Mouse (Mus musculus): ENCODE results near the gene Sash3. TPM values are rescaled to one million over a fixed set of nuclear protein-coding genes. Genes with fewer than 3 reads are reported as not detected.
A peak's percentile ranks its signal among the peaks of the same experiment; 100 is the strongest.

Gene Sash3
- polyA plus RNA-seq, 1 experiment from 2014 or later: 2.6 TPM

GRCm38 (mm10) chrX:48155489-48155888 lies 9.3 kb downstream of the Sash3 start:
- DNase-seq (no peak), ATAC-seq (ENCODE audit: insufficient read depth) (no peak)
- Histone ChIP-seq H3K36me3 (ENCODE audit: insufficient read depth) (no peaks in the 10 kb centered on the region), H3K9ac (no peak overlapping the region), H3K27me3 (ENCODE audit: insufficient read depth, low read length) (no peaks in the 10 kb centered on the region), H3K4me2 (no peak overlapping the region), H3K9me3 (ENCODE audit: low read depth, low read length) (no peaks in the 10 kb centered on the region), H3K27ac (ENCODE audit: low read depth) (no peak overlapping the region), H3K4me3 (ENCODE audit: low read depth, low read length) (no peak overlapping the region), H3K4me1 (ENCODE audit: insufficient read depth) (no peaks in the 10 kb centered on the region)
- no peak for TF ChIP-seq CTCF (IDR thresholded peaks at IDR 0.05; ENCODE audit: low read depth)
- 88% methylated on average over 6 of the region's 6 CpGs for WGBS

GRCm38 (mm10) chrX:48157396-48157795 lies 11.2 kb downstream of the Sash3 start:
- no peaks in the 10 kb centered on the region for H3K9me3 ChIP-seq (ENCODE audit: low read depth, low read length)
- H3K4me1 ChIP-seq (ENCODE audit: insufficient read depth): no peaks in the 10 kb centered on the region
- no peak overlapping the region for H3K27ac ChIP-seq (ENCODE audit: low read depth)
- DNase-seq (no peak), ATAC-seq (ENCODE audit: insufficient read depth) (no peak)
- H3K27me3 ChIP-seq (ENCODE audit: insufficient read depth, low read length): no peaks in the 10 kb centered on the region
- 79% methylated on average over 8 of the region's 8 CpGs for WGBS
- no peak overlapping the region for H3K4me2 ChIP-seq
- H3K4me3 ChIP-seq (ENCODE audit: low read depth, low read length): no peak overlapping the region
- no peak for TF ChIP-seq CTCF (IDR thresholded peaks at IDR 0.05; ENCODE audit: low read depth)
- H3K36me3 ChIP-seq (ENCODE audit: insufficient read depth): no peaks in the 10 kb centered on the region
- no peak overlapping the region for H3K9ac ChIP-seq

- DNase-seq (no peak), ATAC-seq (ENCODE audit: insufficient read depth) (no peak)
- Histone ChIP-seq H3K9ac (no peak overlapping the region), H3K4me2 (no peak overlapping the region), H3K27ac (ENCODE audit: low read depth) (no peak overlapping the region), H3K27me3 (ENCODE audit: insufficient read depth, low read length) (no peaks in the 10 kb centered on the region), H3K9me3 (ENCODE audit: low read depth, low read length) (no peaks in the 10 kb centered on the region), H3K4me1 (ENCODE audit: insufficient read depth) (no peaks in the 10 kb centered on the region), H3K36me3 (ENCODE audit: insufficient read depth) (no peaks in the 10 kb centered on the region), H3K4me3 (ENCODE audit: low read depth, low read length) (no peak overlapping the region)
- no peak for TF ChIP-seq CTCF (IDR thresholded peaks at IDR 0.05; ENCODE audit: low read depth)
- 83% methylated on average over 11 of the region's 11 CpGs for WGBS
Measured at GRCm38 (mm10) chrX:48158229-48158919, 12.1 kb downstream of the Sash3 start.

- Histone ChIP-seq H3K9ac (no peak overlapping the region), H3K27ac (ENCODE audit: low read depth) (no peak overlapping the region), H3K36me3 (ENCODE audit: insufficient read depth) (peaks cover 6% of the 10 kb centered on the region), H3K4me3 (ENCODE audit: low read depth, low read length) (no peak overlapping the region), H3K4me1 (ENCODE audit: insufficient read depth) (no peaks in the 10 kb centered on the region), H3K27me3 (ENCODE audit: insufficient read depth, low read length) (no peaks in the 10 kb centered on the region), H3K9me3 (ENCODE audit: low read depth, low read length) (no peaks in the 10 kb centered on the region), H3K4me2 (no peak overlapping the region)
- no peak for TF ChIP-seq CTCF (IDR thresholded peaks at IDR 0.05; ENCODE audit: low read depth)
- DNase-seq (no peak), ATAC-seq (ENCODE audit: insufficient read depth) (no peak)
- 47% methylated on average over 1 of the region's 1 CpGs for WGBS
Measured at GRCm38 (mm10) chrX:48169892-48170291, 23.7 kb downstream of the Sash3 start.

- no peak overlapping the region for H3K27ac ChIP-seq (ENCODE audit: low read depth)
- no peaks in the 10 kb centered on the region for H3K9me3 ChIP-seq (ENCODE audit: low read depth, low read length)
- DNase-seq (peak; percentile 32), ATAC-seq (ENCODE audit: insufficient read depth) (no peak)
- H3K36me3 ChIP-seq (ENCODE audit: insufficient read depth): peaks cover 6% of the 10 kb centered on the region
- H3K9ac ChIP-seq: no peak overlapping the region
- TF ChIP-seq CTCF (IDR thresholded peaks at IDR 0.05; ENCODE audit: low read depth): no peak
- H3K4me2 ChIP-seq: no peak overlapping the region
- no peak overlapping the region for H3K4me3 ChIP-seq (ENCODE audit: low read depth, low read length)
- H3K4me1 ChIP-seq (ENCODE audit: insufficient read depth): no peaks in the 10 kb centered on the region
- WGBS: 50% methylated on average over 1 of the region's 1 CpGs
- H3K27me3 ChIP-seq (ENCODE audit: insufficient read depth, low read length): no peaks in the 10 kb centered on the region
Measured at GRCm38 (mm10) chrX:48170368-48170767, 24.1 kb downstream of the Sash3 start.

GRCm38 (mm10) chrX:48181844-48182243 lies 35.6 kb downstream of the Sash3 start:
- 80% methylated on average over 6 of the region's 6 CpGs for WGBS
- H3K27ac ChIP-seq (ENCODE audit: low read depth): no peak overlapping the region

GRCm38 (mm10) chrX:48184703-48185102 lies 38.5 kb downstream of the Sash3 start:
- Histone ChIP-seq H3K9ac (no peak overlapping the region), H3K4me3 (ENCODE audit: low read depth, low read length) (no peak overlapping the region), H3K27me3 (ENCODE audit: insufficient read depth, low read length) (no peaks in the 10 kb centered on the region), H3K27ac (ENCODE audit: low read depth) (no peak overlapping the region), H3K9me3 (ENCODE audit: low read depth, low read length) (no peaks in the 10 kb centered on the region), H3K36me3 (ENCODE audit: insufficient read depth) (peaks cover 6% of the 10 kb centered on the region; the same call in 1 of the 2 replicates), H3K4me1 (ENCODE audit: insufficient read depth) (no peaks in the 10 kb centered on the region), H3K4me2 (no peak overlapping the region)
- ATAC-seq (ENCODE audit: insufficient read depth) (no peak), DNase-seq (no peak)
- no peak for TF ChIP-seq CTCF (IDR thresholded peaks at IDR 0.05; ENCODE audit: low read depth)
- WGBS: 67% methylated on average over 3 of the region's 3 CpGs

More at GRCm38 (mm10) chrX:48181844-48182243, 35.6 kb downstream of the Sash3 start:
- ATAC-seq (ENCODE audit: insufficient read depth) (no peak), DNase-seq (no peak)
- Histone ChIP-seq H3K36me3 (ENCODE audit: insufficient read depth) (peaks cover 8% of the 10 kb centered on the region; the same call in 1 of the 2 replicates), H3K9me3 (ENCODE audit: low read depth, low read length) (no peaks in the 10 kb centered on the region), H3K4me1 (ENCODE audit: insufficient read depth) (no peaks in the 10 kb centered on the region), H3K9ac (no peak overlapping the region), H3K27me3 (ENCODE audit: insufficient read depth, low read length) (no peaks in the 10 kb centered on the region), H3K4me3 (ENCODE audit: low read depth, low read length) (no peak overlapping the region), H3K4me2 (no peak overlapping the region)
- no peak for TF ChIP-seq CTCF (IDR thresholded peaks at IDR 0.05; ENCODE audit: low read depth)

Data from lung, embryonic 14.5 days (tissue).